Comparison of ENCODE assay signal across 30 mouse cellular contexts in genomic region chr19:7648913-7649666, GRCm38 (mm10). TPM values are rescaled to one million over a fixed set of nuclear protein-coding genes. Genes with fewer than 3 reads are reported as not detected.
DNase-seq lines count a peak whose midpoint lies in the region; ATAC-seq and TF ChIP-seq lines count a peak whose summit lies in the region.
"Had no signal": no experiment of that assay in that cellular context is flagged by ENCODE, and none has a peak within 500 bp of the region (broad histone marks: within the 10 kb centered on the region; RNA-seq: fewer than 3 reads in every experiment).

No protein-coding gene starts in this region.

- no peak overlapping the region for H3K4me2 ChIP-seq in kidney, embryonic 14.5 days (replicated peaks; ENCODE audit: low read depth, low read length)
- no peak overlapping the region for H3K4me2 ChIP-seq in kidney, embryonic 16.5 days (replicated peaks; ENCODE audit: low read depth, low read length)
- H3K4me2 ChIP-seq: embryonic facial prominence, embryonic 12.5 days; embryonic facial prominence, embryonic 15.5 days; heart, embryonic 13.5 days; hindbrain, embryonic 14.5 days had no signal

- TF ChIP-seq POLR2A in cerebellum, adult 2 months (IDR thresholded peaks at IDR 0.05; ENCODE audit: borderline replicate concordance, insufficient read depth, low read length): no peak

- no peaks in the 10 kb centered on the region for H3K36me3 ChIP-seq in kidney, embryonic 14.5 days (ENCODE audit: control insufficient read depth, insufficient read depth, low read length)
- no peaks in the 10 kb centered on the region for H3K36me3 ChIP-seq in kidney, embryonic 16.5 days (ENCODE audit: insufficient read depth, low read length)
- H3K36me3 ChIP-seq: embryonic facial prominence, embryonic 12.5 days; embryonic facial prominence, embryonic 15.5 days; G1E; heart, embryonic 10.5 days; heart, embryonic 13.5 days had no signal

- H3K9ac ChIP-seq in kidney, embryonic 14.5 days (ENCODE audit: low read depth, low read length): no peak overlapping the region
- H3K9ac ChIP-seq in kidney, embryonic 16.5 days (replicated peaks; ENCODE audit: low read length): no peak overlapping the region
- H3K9ac ChIP-seq: embryonic facial prominence, embryonic 12.5 days; embryonic facial prominence, embryonic 15.5 days; heart, embryonic 13.5 days; hindbrain, embryonic 14.5 days had no signal

- 57% methylated on average over 8 of the region's 8 CpGs for WGBS in kidney, embryonic 14.5 days
- WGBS in kidney, embryonic 16.5 days: 53% methylated on average over 8 of the region's 8 CpGs
- 84% methylated on average over 8 of the region's 8 CpGs for WGBS in cerebellum, adult 2 months

- DNase-seq in kidney, adult 11 months: peak; percentile 14
- no peak for DNase-seq in kidney, postnatal 10 days
- no peak for DNase-seq in kidney, adult 18-20 months
- peak; percentile 19 to 32 for DNase-seq in kidney, postnatal 36 days
- DNase-seq in cerebellum, adult 2 months: no peak
- no peak for DNase-seq in left cerebral cortex, postnatal 36 days (ENCODE audit: low spot score in 2 of 2)
- DNase-seq: adrenal gland, postnatal 10 days; adrenal gland, postnatal 36 days; cerebellum, adult 18-20 months; cerebellum, adult 9-11 months; cerebellum, postnatal 25 days; gastrocnemius, postnatal 25 days; heart, adult 18-20 months; heart, postnatal 14 days; heart, postnatal 4 days had no signal

- no peak overlapping the region for H3K4me3 ChIP-seq in kidney, embryonic 14.5 days (ENCODE audit: low read length)
- no peak overlapping the region for H3K4me3 ChIP-seq in kidney, embryonic 16.5 days (ENCODE audit: low read length)
- H3K4me3 ChIP-seq in cerebellum, adult 2 months (replicated peaks; ENCODE audit: insufficient read depth, low read depth, low read length): no peak overlapping the region
- H3K4me3 ChIP-seq: embryonic facial prominence, embryonic 12.5 days; embryonic facial prominence, embryonic 15.5 days; heart, embryonic 10.5 days; heart, embryonic 13.5 days had no signal

- no peaks in the 10 kb centered on the region for H3K9me3 ChIP-seq in kidney, embryonic 14.5 days (ENCODE audit: control insufficient read depth, low read length)
- no peaks in the 10 kb centered on the region for H3K9me3 ChIP-seq in kidney, embryonic 16.5 days (ENCODE audit: low read length)
- H3K9me3 ChIP-seq: embryonic facial prominence, embryonic 12.5 days; embryonic facial prominence, embryonic 15.5 days; G1E; heart, embryonic 10.5 days; heart, embryonic 13.5 days had no signal

- intact Hi-C loops in left cerebral cortex, postnatal 36 days (cut with DNase I): no loop called here

- TF ChIP-seq CTCF in cerebellum, adult 2 months (IDR thresholded peaks at IDR 0.05; ENCODE audit: borderline replicate concordance, insufficient read depth, low read depth, low read length): no peak

- peak; percentile 32; the same call in 1 of the 2 replicates for ATAC-seq in kidney, embryonic 14.5 days (ENCODE audit: low FRiP score, low TSS enrichment)
- ATAC-seq in kidney, embryonic 16.5 days (ENCODE audit: low FRiP score, low TSS enrichment): peak; percentile 86
- ATAC-seq: forebrain, embryonic 14.5 days; Patski had no signal

- H3K4me1 ChIP-seq in kidney, embryonic 14.5 days (ENCODE audit: control insufficient read depth, insufficient read depth, low read length): no peaks in the 10 kb centered on the region
- no peaks in the 10 kb centered on the region for H3K4me1 ChIP-seq in kidney, embryonic 16.5 days (ENCODE audit: insufficient read depth, low read length)
- no peaks in the 10 kb centered on the region for H3K4me1 ChIP-seq in cerebellum, adult 2 months (ENCODE audit: control insufficient read depth, insufficient read depth, low read length)
- H3K4me1 ChIP-seq: embryonic facial prominence, embryonic 12.5 days; embryonic facial prominence, embryonic 15.5 days; heart, embryonic 10.5 days; heart, embryonic 13.5 days had no signal

- H3K27ac ChIP-seq in kidney, embryonic 14.5 days (ENCODE audit: low read depth, low read length): no peak overlapping the region
- H3K27ac ChIP-seq in kidney, embryonic 16.5 days (ENCODE audit: low read length): peak overlapping the region; percentile 68; the same call in 1 of the 2 replicates
- no peak overlapping the region for H3K27ac ChIP-seq in cerebellum, adult 2 months (ENCODE audit: insufficient read depth, low read length)
- H3K27ac ChIP-seq: embryonic facial prominence, embryonic 12.5 days; embryonic facial prominence, embryonic 15.5 days; heart, embryonic 10.5 days; heart, embryonic 13.5 days; hindbrain, embryonic 14.5 days had no signal

- no peaks in the 10 kb centered on the region for H3K27me3 ChIP-seq in kidney, embryonic 14.5 days (ENCODE audit: control insufficient read depth, insufficient read depth, low read length)
- H3K27me3 ChIP-seq in kidney, embryonic 16.5 days (ENCODE audit: insufficient read depth, low read length): no peaks in the 10 kb centered on the region
- no peaks in the 10 kb centered on the region for H3K27me3 ChIP-seq in cerebellum, adult 2 months (ENCODE audit: control insufficient read depth, insufficient read depth, low read length)
- H3K27me3 ChIP-seq: embryonic facial prominence, embryonic 12.5 days; heart, embryonic 13.5 days had no signal

RNA-seq across cellular contexts. Expression of gene Hrasls5, which starts 36.7 kb away (rescaled TPM):
- polyA plus RNA-seq in kidney, embryonic 14.5 days (2014; fragmentation: Nextera tagmentation; extraction: Ambion mirVana): not detected in 2 replicates
- polyA plus RNA-seq in kidney, embryonic 16.5 days (2015; fragmentation: Nextera tagmentation; extraction: Ambion mirVana): 0.41 TPM in 1 of 2 replicates, not detected in the other
- 0.21 TPM in 1 of 2 replicates, not detected in the other for polyA plus RNA-seq in cerebellum, adult 2 months (2012; rRNA removed)
- total RNA-seq in left cerebral cortex, postnatal 36 days (2021): not detected
- total RNA-seq: common myeloid progenitor, adult 5-6 weeks; G1E; gastrocnemius, adult 8-10 months; gastrocnemius, postnatal 25 days; heart, adult 18-20 months; heart, postnatal 14 days; heart, postnatal 4 days had no signal
- polyA plus RNA-seq: embryonic facial prominence, embryonic 12.5 days; forebrain, embryonic 11.5 days; forebrain, embryonic 14.5 days; G1E; heart, embryonic 10.5 days; heart, embryonic 13.5 days; heart, embryonic 16.5 days; hindbrain, embryonic 11.5 days; hindbrain, embryonic 14.5 days; Patski had no signal

RNA-seq across cellular contexts. Expression of gene Lgals12, which starts 42.1 kb away (rescaled TPM):
- 0.70 and 1.2 TPM in 2 replicates for polyA plus RNA-seq in kidney, embryonic 14.5 days (2014; fragmentation: Nextera tagmentation; extraction: Ambion mirVana)
- polyA plus RNA-seq in kidney, embryonic 16.5 days (2015; fragmentation: Nextera tagmentation; extraction: Ambion mirVana): 1.6 and 2.3 TPM in 2 replicates
- 0.05 and 0.06 TPM in 2 replicates for polyA plus RNA-seq in cerebellum, adult 2 months (2012; rRNA removed)
- 1 to 10 TPM in 1 of 2 experiments, under 1 TPM in 1; 0.57 to 1.0 TPM for total RNA-seq in left cerebral cortex, postnatal 36 days (2021)
- total RNA-seq: common myeloid progenitor, adult 5-6 weeks; G1E had no signal
- polyA plus RNA-seq: G1E, Patski had no signal

Comparison
In these comparisons a context has a peak if more than half of its experiments do, and no peak if none do; other contexts are left out.
1. DNase-seq: peak in kidney, adult 11 months (single experiment) and kidney, postnatal 36 days (2 of 2); none in kidney, postnatal 10 days (single experiment), kidney, adult 18-20 months (single experiment), cerebellum, adult 2 months (0 of 2) and left cerebral cortex, postnatal 36 days (0 of 2).